Mouse (Mus musculus) right cerebral cortex, adult 18-20 months (tissue): Measurements from ENCODE around the gene Kank3.
"Not testable (repeated sequence)": the region's sequence is repeated elsewhere in the genome, so short reads cannot be mapped to it uniquely, and the experiment has no call there.

Experiments used
- DNase-seq: peaks from one replicate; pipeline ENCODE4 v3.0.0; 2022; ENCODE audit warnings: mixed read lengths

Kank3 gene

DNA sequence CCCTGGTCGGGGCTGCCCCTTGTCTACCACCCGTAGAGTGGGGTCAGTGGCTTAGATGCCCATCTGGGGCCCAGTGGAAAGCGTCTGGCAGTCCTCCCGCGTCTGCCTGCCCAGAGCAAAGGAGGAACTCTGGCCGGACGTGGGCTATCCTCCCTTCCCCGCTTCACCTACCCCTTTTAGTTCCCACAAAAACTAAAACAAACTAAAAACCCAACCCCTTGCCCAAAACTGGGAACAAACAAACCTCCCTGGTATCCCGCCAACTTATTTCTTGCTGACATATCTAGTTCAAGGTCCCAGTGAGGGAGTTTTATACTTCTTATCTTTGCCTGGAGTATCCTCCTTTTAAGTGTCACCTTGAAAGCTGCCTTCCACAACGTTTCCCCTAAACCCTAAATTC, 2.1 kb upstream of the Kank3 start:
- DNase-seq = no peak

DNA sequence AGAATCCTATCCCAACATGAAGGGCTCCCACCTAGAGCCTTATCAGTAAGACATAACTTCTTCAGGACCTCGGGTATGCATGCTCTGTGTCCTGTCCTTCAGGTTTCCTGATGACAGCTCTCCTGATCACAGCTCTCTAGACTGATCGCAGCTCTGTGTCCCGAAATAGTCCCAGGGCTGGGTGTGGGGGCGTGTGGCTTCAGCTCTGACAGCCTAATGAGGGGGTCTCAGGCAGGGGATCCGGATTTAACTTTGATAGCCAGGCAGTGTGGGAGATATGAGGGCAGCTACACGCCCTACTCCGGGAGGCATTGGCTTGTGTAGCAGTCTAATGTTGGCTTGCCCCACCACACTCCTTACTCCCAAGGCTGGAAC, 810 bp downstream of the Kank3 start:
- no peak for DNase-seq

DNA sequence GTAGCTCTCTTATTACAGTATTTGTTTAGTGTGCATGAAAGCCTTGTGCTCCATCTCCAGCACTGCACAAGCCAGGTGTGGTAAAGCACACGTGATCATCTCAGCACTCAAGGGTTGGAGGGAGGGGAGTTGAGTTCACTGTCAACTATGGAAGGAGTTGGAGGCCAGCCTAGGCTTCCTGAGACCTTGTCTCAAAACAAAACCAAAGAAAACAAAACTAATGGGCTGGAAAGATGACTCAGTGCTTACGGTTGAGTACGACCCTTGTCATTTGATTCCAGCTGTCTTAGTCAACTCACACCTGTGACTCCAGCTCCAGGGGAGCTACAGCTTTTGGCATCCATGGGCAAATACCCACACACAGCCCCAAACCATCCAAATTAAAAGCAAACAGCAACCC, 2.2 kb downstream of the Kank3 start:
- no peak for DNase-seq

DNA sequence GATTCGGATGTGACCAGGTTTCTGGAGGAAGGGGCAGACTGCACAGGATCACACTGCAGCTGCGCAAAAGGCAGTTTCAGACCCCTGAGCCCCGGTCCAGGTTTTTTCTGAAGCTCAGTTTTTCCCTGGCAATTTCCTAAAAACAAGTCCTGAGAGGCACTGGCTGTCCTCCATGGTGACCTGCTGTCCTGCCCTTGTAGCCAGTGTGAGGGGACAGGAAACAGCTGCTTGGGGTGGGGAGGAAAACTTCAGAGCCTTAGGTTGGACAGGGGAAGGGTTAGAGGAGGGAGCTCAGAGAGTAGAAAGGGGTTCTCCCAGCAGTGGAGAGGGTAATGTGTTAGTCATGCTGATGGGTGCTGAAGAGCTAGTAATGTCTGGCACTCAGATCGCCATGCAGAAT, 2.7 kb downstream of the Kank3 start:
- DNase-seq = no peak

DNA sequence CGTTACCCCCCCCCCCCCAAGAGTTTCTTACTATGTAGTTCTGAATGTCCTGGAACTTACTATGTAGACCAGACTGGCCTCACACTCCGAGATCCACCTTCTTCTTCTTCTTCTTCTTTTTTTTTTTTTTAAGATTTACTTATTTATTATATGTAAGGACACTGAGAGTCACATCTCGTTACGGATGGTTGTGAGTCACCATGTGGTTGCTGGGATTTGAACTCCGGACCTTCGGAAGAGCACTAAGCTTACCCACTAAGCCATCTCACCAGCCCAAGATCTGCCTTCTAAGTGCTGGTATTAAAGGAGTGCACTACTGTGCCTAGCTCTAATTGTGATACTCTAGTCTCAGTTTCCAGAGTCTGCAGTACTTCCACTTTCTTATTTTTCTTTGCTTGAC, 5.1 kb downstream of the Kank3 start:
- DNase-seq = no peak

DNA sequence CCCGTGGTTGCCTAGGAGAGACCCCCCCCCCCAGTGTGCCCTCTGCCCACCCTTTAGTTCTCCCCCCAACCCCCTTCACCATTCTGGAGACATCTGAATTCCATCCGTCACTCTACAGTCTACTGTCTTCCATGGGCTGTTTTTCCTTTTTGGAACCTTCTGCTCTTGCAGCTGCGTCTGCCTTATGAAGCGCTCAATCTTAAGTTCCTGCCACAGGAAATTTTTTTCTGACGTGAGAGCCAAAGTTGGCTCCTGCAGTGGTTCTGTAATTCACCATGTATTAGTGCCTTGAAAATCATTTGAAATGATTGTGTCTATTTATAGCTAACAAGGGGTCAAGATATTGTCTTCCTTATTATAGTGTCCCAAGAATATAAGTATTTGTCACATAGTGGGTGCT, 6.3 kb downstream of the Kank3 start:
- DNase-seq = no peak

DNA sequence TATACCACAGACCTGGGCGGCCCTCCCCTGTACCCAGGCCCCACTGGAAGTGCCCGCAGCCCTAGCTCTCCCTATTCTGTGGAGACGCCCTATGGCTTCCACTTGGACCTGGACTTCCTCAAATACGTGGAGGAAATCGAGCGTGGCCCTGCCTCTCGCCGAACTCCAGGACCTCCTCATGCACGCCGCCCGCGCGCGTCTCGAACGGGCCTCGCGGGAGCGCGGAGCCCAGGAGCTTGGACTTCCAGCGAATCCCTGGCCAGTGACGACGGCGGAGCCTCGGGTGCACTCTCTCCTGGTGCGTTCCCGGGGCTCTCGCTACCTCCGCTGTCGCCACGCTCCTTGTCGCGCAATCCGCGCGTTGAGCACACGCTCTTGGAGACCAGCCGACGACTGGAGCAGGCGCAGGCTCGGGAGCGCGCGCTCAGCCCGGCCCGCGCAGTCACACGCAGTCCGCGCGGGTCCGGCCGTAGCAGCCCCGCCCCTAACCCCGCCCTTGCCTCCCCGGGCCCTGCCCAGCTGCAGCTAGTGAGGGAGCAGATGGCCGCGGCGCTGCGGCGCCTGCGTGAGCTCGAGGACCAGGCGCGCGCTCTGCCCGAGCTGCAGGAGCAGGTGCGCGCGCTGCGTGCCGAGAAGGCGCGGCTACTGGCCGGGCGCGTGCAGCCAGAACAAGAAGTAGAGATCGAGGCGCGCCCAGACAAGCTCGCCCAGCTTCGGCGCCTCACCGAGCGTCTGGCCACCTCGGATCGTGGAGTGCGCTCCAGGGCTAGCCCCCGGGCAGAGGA, 7.1 kb downstream of the Kank3 start:
- peak; percentile 95 for DNase-seq

DNA sequence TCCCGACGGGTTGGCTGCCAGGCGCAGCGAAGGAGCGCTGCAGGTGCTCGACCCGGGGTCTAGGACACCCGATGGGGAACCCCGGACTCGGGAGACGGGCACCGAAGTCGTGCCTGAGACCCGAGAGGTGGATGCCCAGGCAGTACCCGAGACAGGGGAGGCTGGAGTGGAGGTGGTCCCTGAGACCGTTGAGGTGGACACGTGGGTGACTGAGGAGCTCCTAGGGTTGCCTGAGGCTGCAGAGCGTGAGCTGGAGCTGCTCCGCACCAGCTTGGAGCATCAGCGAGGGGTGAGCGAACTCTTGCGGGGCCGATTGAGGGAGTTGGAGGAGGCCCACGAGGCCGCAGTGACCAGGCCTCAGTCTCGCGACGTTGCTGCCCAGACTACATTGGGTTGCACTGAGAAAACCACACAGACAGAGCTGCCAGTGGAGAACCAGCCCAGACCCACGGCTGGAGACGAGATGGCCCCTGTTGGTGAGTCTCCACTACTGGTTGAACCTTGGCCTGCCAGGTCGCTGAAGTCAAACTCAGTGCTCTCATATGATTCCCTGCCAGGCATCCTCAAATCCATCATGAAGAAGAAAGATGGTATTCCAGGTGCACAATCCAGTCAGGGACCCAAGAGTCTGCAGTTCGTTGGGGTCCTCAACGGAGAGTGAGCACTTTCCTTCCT, 7.8 kb downstream of the Kank3 start:
- DNase-seq = no peak

DNA sequence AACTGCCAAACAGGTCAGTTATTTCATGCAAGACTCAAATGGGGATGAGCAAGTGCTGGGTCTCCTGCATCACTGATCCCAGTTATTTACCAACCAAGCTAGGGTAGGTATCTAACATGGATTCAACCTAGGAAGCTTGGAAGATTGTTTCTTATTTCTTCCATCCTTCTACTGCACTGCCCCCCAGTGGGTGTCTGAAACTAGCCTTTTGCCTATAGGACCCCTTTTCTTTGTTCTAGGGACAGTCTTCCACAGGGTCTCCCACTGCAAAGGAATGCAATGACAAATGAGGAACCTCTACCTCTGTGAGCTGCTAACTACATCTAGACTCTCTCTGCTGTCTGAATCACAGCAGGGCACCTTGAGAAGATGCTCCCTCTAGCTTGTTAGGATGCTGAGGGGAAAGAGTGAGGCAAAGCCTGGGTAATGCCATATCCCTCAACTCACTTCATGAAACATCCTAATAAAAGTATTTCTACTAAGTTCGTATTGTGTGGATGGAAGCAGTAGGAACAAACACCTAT, 12.2 kb downstream of the Kank3 start:
- no peak for DNase-seq

DNA sequence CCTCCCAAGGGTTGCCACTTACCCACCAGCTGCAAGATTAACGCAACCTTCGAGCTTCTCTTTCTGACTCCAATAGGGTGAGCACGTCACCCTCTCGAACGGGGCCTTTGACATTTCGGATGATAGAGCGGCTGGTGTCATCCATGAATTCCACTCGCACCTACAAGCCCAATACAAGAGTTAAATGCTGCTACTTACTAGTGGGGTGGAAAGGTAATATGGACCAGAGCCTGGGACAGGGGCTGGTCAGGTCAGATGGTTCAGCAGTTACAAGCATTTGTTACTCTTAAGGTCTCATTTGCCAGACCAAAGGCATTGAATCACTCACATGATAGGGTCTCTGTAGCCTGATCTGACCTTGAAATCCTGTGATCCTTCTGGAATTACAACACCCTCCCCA, 12.9 kb downstream of the Kank3 start:
- DNase-seq = not testable (repeated sequence)

DNA sequence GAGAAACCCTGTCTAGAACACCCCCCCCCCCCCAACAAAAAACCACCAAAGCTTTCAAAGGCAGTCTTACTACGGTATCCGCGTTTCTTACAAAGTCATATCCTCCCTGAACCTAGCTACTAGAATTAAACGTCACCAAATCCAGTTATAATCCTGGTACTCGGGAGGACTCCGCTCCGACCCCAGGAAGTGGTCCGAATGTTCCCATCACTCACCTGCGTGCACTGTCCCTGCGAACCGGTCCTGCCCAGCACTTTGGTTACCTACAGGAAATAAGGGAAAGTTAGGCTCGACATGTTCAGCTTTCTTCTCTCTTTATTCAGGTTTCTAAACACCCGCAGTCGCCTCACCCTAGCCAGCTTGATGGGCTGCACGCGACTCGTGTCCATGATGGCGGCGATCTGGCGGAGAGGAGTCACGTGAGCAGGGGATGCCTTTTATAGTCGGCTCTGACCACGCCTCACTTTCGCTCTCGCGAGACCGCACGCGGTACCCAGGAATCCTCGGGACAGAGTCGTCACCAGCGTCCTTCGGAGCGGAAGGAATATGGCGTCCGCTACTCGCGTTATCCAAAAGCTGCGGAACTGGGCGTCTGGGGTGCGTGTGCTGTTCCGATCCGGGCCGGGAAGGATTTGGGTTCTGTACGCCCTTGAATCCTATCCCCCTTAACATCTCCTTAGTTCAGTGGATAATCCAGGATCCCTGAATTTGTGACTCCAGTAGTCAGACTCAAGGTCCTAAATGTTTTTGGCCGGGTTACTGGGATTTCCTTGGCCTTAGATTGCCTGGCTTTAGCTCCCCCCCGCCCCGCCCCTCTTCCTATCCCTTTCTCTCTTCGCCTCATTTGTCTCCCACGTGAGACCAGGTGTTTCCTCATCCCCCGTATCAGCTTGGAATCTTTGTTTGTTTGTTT, 14.0 kb downstream of the Kank3 start, which contains the start of the genes Rps28 and Ndufa7:
TSS of gene Rps28 (minus strand) at position 479 of the 913 bp plus-strand sequence.
TSS of gene Ndufa7 (plus strand) at position 489 of the 913 bp plus-strand sequence.
- peak; percentile 98 for DNase-seq

DNA sequence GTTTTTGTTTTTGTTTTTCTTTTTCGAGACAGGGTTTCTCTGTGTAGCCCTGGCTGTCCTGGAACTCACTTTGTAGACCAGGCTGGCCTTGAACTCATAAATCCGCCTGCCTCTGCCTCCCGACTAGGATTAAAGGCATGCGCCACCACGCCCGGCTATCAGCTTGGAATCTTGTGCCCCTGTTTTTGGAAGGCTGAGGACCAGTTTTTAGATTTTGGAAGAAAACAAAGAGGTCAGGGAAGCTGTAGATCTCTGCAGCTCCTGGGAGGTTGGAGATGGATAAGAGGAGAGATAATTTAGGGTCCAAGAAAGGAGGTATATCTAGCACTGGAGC, 14.6 kb downstream of the Kank3 start:
- not testable (repeated sequence) for DNase-seq

DNA sequence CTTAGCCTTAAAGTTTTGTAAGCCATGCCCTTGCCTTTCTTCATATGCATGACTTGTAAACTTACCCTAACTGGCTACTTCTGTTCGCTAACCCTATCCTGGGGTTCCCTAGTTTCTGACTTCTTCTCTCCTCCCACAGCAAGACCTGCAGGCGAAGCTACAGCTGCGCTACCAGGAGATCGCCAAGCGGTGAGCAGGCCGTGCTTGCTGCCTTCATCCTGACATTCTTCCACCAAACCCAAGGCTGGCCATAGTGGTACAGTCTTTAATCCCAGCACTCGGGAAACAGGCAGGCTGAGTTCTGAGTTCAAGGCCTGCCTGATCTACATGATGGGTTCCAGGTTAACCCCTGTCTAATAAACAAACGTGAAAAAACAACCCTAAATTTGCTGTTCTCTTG, 15.1 kb downstream of the Kank3 start:
- DNase-seq = no peak

DNA sequence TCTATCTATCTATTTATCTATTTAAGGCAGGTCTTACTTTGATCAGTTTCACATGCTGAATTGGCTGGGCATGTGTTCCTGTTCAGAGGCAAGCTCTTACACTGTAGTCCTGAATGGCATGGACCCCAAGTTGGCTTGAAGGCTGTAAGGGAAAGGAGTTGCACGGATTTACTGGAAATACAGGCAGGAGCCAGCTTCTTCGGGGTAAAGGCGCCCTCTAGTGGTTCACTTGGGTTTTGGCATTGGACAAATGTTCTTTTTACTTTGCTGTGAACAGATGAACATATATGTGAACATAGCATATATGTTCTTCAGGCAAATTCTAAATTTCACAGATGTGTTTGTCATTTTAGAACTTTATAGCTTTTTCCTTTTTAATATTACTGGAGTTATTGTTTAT, 16.5 kb downstream of the Kank3 start:
- peak; percentile 67 for DNase-seq

DNA sequence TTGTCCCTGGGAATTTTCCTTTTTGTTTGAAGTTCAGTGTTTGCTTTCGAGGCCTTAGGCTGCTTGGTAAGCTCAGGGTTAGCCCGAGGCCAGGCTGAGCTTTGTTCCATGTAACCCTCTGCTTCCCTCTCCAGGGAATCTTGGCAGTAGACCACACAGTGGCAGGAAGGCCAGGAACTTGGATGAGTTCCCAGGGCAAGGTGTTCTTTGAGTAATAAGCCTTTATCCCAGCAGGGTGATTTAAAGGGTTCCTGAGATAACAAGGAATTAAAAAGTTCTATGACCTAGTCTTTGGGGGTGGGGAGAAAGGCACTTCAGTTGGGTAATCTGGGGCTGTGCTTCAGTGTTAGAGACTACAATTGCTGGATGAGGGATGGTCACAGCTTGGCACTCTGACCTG, 18.6 kb downstream of the Kank3 start:
- DNase-seq = no peak

DNA sequence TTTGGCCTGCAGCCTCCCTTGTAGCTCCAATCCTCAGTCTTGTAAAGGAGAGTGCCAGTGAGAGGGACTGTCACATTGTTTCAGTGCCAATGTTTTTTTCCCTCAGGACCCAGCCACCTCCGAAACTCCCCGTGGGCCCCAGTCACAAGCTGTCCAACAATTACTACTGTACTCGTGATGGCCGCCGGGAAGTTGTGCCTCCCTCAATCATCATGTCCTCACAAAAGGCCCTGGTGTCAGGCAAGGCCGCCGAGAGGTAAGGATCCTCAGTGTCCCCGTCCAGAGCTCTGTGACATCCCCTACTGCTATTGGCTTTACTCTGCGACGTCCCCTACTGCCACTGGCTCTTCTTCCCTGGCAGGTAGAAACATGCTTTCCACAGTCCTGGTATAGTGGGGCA, 19.2 kb downstream of the Kank3 start:
- DNase-seq = no peak

DNA sequence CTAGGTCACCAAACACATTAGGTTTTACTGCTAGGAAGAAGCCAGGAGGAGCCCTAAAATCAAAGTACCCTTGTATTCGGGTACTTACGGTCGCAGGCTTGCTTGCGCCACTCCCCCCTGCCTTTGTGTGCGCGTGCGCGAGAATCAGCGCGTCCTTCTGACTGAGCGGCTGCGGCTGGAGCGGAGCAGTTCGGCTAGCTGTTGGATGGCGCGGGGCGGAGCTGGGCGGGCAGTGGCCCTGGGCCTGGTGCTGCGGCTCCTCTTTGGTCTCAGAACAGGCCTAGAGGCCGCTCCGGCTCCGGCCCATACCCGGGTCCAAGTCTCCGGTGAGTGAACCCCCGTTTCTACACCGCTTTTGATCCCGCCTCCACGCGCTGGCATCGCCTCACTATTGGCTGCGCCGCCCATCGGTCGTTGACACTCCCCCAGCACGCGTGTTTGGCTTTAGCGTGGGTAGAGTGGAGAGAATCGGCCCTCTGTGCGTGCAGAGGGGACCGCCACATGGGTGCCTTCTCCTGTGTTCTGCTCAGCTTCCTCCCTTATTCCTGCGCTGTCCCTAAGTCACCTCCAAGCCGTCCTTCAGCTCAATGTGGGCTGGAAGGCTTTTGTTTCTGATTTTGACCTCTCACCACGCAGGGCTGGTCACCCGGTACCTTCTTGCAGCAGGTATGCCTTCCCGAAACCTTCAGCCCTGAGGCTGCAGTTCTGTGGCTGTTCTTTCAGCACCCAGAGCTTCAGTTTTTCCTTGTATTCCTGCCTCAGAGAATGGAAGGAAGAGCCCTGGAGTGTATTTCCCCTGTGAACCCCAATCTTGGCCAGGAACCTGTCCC, 32.9 kb downstream of the Kank3 start, which contains the start of gene Cd320:
TSS of gene Cd320 (plus strand) at position 126 of the 830 bp plus-strand sequence.
- peak; percentile 93 for DNase-seq

DNA sequence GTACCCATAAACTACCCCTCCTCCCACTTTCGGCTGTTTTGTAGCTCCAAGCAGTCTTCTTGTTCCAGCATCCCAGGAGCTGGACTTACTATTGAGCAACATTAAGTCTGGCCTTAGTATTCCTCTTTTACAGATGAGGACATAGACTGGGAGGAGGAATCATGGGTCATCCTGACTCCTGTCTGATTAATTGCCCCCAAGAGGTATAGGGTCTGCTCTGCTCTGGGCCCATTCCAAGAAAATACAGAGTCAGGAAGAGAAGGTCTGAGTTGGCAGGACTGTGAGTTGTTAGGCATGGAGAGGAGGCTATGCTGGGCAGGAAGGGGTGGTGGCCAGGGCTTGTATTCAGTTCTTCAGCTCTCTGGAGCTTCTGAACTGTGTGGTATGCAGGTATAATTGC, 33.9 kb downstream of the Kank3 start:
- no peak for DNase-seq

DNA sequence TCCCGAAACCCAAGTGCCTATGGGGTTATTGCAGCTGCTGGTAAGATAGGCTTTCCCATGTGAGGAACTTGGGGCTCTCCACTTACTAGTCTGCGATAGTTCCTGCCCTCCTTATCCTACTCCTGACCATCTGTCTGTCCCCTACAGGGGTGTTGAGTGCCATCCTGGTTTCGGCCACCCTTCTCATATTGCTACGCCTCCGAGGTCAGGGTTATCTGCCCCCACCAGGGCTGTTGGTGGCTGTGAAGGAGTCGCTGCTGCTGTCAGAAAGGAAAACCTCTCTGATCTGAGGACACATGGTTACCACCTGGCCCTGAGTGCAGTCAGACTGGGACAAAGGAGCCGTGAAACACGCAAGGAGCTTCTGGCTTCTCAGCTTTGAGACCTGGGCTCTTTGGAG, 37.8 kb downstream of the Kank3 start:
- no peak for DNase-seq

DNA sequence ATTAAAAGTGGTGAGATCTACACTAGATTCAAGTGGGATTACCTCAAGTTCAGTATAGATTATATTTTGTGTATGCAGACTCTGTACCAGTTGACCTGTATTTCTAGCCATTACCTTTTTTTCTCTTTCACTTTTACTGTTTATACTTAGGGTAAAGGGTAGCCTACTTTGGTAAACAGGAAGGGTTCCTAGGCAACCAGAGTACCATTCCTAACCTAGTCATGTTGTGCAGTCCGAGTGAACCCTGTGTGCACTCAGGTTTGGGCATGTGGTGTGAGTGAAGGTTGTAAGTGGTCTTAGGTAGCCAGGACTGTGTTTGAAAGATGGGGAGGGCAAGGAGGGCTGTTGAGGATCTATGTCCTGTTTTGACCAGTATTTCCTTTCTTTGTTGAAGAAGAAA, 41.0 kb downstream of the Kank3 start:
- no peak for DNase-seq

DNA sequence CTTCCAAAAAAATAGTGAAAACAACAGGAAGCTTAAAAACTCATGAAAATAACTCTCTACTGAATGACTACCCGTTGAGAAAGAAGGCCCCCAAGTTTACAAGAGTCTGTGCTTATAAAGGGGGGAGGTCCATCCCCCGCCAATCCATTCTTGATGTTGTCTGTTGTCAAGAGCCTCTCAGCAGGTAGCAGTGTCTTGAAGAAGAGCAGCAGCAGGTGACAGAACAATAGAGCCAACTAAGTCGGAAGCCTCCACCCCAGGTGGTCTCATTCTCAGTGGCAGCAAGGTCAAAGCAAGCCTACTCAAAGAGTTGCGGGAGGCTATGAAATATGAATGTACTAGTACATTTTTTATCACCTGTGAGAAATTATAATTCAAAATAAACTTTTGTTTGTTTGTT, 47.5 kb downstream of the Kank3 start:
- DNase-seq = no peak

DNA sequence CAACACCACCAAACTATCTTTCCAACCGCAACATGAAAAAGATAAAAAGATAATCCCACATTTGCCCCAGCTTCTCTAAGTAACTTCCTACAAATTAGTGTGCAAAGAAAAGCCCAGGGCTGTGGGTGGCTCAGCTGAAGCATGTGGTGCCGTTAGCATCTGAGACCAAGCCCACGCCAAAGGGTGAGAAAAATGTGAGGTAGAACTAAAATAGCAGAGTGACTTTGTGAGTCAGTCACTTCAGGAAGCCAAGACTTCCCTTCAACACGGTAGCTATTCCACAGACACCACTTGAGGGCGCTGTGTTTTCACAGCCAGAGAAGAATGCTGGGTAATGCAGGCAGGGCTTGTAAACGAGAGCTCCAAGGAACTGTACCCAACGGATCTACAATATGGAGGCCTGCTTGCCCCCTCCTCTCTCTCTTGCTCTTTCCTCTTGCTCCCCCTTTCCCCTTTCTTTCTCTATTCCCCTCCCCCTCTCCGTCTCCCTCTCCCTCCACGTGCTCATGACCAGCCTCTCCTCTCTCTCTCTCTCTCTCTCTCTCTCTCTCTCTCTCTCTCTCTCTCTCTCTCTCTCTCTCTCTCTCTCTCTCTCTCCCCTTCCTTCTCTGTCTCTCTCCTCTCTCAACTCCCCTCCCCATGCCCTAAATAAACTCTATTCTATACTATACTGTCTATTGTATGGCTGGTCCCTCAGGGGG, 55.2 kb downstream of the Kank3 start:
- DNase-seq = peak; percentile 92
